Mouse (Mus musculus) heart, adult 2 months (tissue): ENCODE measurements at regions not wholly inside any gene's neighbourhood (a gene's known extent, or its start where the extent isn't known, plus 50 kb on each side); places are given as distances from the start of the nearest gene placed in this dataset.

Source experiments
- CTCF ChIP-seq: fragments of 200-600 bp; IDR thresholded peaks from 2 replicates; pipeline ENCODE4 v1.8.1; 2022; ENCODE audit warnings: antibody characterized with exemption, mild to moderate bottlenecking, moderate library complexity
- EP300 ChIP-seq: fragments of 200-500 bp; IDR thresholded peaks from 2 replicates; pipeline ENCODE4 v1.6.1; 2011; ENCODE audit warnings: low read depth, low read length, control low read depth; ENCODE audit not compliant: insufficient read depth
- POLR2A ChIP-seq: fragments of 200-500 bp; IDR thresholded peaks from 2 replicates; pipeline ENCODE4 v1.6.1; 2011; ENCODE audit warnings: mild to moderate bottlenecking, low read depth, low read length, control low read depth; ENCODE audit not compliant: insufficient read depth

DNA sequence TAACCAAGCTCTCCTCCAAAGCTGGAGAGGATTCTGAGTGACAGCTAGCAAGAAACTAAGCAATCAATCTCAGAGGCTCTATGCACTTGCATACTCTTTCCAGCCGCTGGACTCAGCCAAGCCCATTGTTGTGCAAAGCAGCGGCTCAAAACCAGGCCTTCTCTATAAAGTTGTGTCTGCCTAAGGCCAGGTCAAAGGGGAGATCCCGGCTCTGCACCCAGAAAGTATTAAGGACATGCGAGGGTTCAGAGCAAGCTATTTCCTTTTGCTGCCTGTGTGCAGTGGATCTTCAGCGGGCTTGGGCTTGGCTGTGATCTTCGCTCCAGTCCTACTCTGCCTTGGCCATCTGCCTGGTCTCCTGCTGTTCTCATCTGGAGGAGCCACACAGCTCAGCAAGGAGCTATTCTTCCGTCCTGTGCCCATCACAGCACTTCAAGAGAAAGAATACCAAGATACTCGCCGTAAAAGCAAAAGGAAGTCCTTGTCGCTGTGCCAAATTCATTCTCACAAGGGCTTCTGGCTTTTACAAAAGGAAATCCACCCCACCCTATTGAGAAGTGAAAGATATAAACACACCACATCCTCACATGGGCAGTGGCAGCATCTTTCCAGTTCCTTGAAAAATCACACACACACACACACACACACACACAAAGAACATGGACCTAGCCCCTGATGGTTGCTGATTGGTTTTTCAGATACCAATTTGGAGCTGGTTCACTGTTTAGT lies 646.6 kb downstream of the Adgrl2 start:
- TF ChIP-seq EP300 (peak; percentile 70; the same call in 1 of the 2 replicates), CTCF (no peak), POLR2A (0 out of 2 replicates have a peak, but pooled peaks have one; percentile 21)
